Mouse (Mus musculus) gonadal fat pad, adult 2 months (tissue): ENCODE data around the gene Adgrv1. TPM values are rescaled to one million over a fixed set of nuclear protein-coding genes. Genes with fewer than 3 reads are reported as not detected.
"Not testable (repeated sequence)": the region's sequence is repeated elsewhere in the genome, so short reads cannot be mapped to it uniquely, and the experiment has no call there.

Experiments
- DNase-seq: peaks from one replicate; pipeline ENCODE4 v3.0.0-alpha.2; 2012; ENCODE audit warnings: low read depth
- polyA plus RNA-seq: library from polyadenylated mRNA; depleted of rRNA; stranded (reverse); fragments of >200 nt; gene quantifications from 2 replicates; pipeline ENCODE4 v1.2.3, GENCODE M21; 2012; rRNA removed

Adgrv1 gene
- 0.45 and 0.56 TPM in 2 replicates for polyA plus RNA-seq

GRCm38 (mm10) chr13:81632720-81633415 is at the start of gene Adgrv1:
Gene Adgrv1, minus strand, starts transcription at chr13:81633154.
- no peak for DNase-seq

GRCm38 (mm10) chr13:81675333-81675732 is 42.4 kb upstream of the Adgrv1 start:
- DNase-seq = no peak

GRCm38 (mm10) chr13:81667713-81668112 is 34.8 kb upstream of the Adgrv1 start:
- no peak for DNase-seq

- no peak for DNase-seq
Measured at GRCm38 (mm10) chr13:81664331-81664698, 31.4 kb upstream of the Adgrv1 start.

- no peak for DNase-seq
Measured at GRCm38 (mm10) chr13:81663566-81664330, 30.8 kb upstream of the Adgrv1 start.

GRCm38 (mm10) chr13:81658053-81658752 is 25.2 kb upstream of the Adgrv1 start:
- no peak for DNase-seq

GRCm38 (mm10) chr13:81657351-81658052 is 24.5 kb upstream of the Adgrv1 start, which contains the start of gene Lysmd3:
Gene Lysmd3, plus strand, starts transcription at chr13:81657663.
- peak; percentile 31 for DNase-seq

- no peak for DNase-seq
Measured at GRCm38 (mm10) chr13:81657008-81657350, 24.0 kb upstream of the Adgrv1 start.

- no peak for DNase-seq
Measured at GRCm38 (mm10) chr13:81656091-81656850, 23.3 kb upstream of the Adgrv1 start.

- not testable (repeated sequence) for DNase-seq
Measured at GRCm38 (mm10) chr13:81650382-81650781, 17.4 kb upstream of the Adgrv1 start.

- no peak for DNase-seq
Measured at GRCm38 (mm10) chr13:81646348-81646747, 13.4 kb upstream of the Adgrv1 start.

- no peak for DNase-seq
Measured at GRCm38 (mm10) chr13:81644047-81644565, 11.2 kb upstream of the Adgrv1 start.

GRCm38 (mm10) chr13:81642491-81643149 is 9.7 kb upstream of the Adgrv1 start:
- no peak for DNase-seq

- no peak for DNase-seq
Measured at GRCm38 (mm10) chr13:81641289-81642045, 8.5 kb upstream of the Adgrv1 start.

GRCm38 (mm10) chr13:81640881-81641280 is 7.9 kb upstream of the Adgrv1 start:
- DNase-seq = no peak

- DNase-seq = no peak
Measured at GRCm38 (mm10) chr13:81639624-81640023, 6.7 kb upstream of the Adgrv1 start.

- DNase-seq = no peak
Measured at GRCm38 (mm10) chr13:81630566-81630965, 2.4 kb downstream of the Adgrv1 start.

- DNase-seq = no peak
Measured at GRCm38 (mm10) chr13:81629395-81629794, 3.6 kb downstream of the Adgrv1 start.

GRCm38 (mm10) chr13:81628631-81629190 is 4.2 kb downstream of the Adgrv1 start:
- DNase-seq = no peak
